Mouse (Mus musculus) liver, embryonic 14.5 days (tissue): Measurements from ENCODE around the gene Esrrg. TPM values are rescaled to one million over a fixed set of nuclear protein-coding genes. Genes with fewer than 3 reads are reported as not detected.

Experiments
- ATAC-seq: fragments of 200-750 bp; cut with Nextera tagmentation; 2 replicates; pipeline ENCODE4 v1.8.0; 2017; ENCODE audit warnings: moderate number of reproducible peaks, mild to moderate bottlenecking, moderate library complexity; ENCODE audit not compliant: insufficient read depth
- DNase-seq, 3 experiments: peaks; one replicate each; pipeline ENCODE4 v3.0.0-alpha.2; 2012 to 2013; ENCODE audit warnings: low read depth in 3 of 3, low spot score in 3 of 3
- H3K27ac ChIP-seq: fragments of 300-500 bp; sonication (generic); 2 replicates; pipeline ENCODE4 v1.5.1; 2014; ENCODE audit warnings: moderate library complexity, mild to moderate bottlenecking, control low read depth, inconsistent platforms
- H3K27me3 ChIP-seq: fragments of 300-500 bp; sonication (generic); 2 replicates; pipeline ENCODE4 v1.6.1; 2014; ENCODE audit warnings: mild to moderate bottlenecking, low read length, moderate library complexity; ENCODE audit not compliant: control insufficient read depth, insufficient read depth
- H3K36me3 ChIP-seq: fragments of 300-500 bp; sonication (generic); replicated peaks from 2 replicates; pipeline ENCODE4 v1.6.1; 2014; ENCODE audit warnings: low read depth; ENCODE audit not compliant: control insufficient read depth, insufficient read depth
- H3K4me1 ChIP-seq, 2 experiments: fragments of 200-500 bp in 1 of 2; fragments of 300-500 bp in 1 of 2; sonication (generic) in 1 of 2; replicated peaks; 2 replicates each; pipeline ENCODE4 v1.6.1; 2012 to 2014; ENCODE audit warnings: antibody characterized with exemption in 1 of 2, inconsistent platforms in 1 of 2, low read length in 1 of 2; ENCODE audit not compliant: control insufficient read depth in 2 of 2, insufficient read depth in 2 of 2
- H3K4me2 ChIP-seq: fragments of 300-500 bp; sonication (generic); 2 replicates; pipeline ENCODE4 v1.6.1; 2014; ENCODE audit warnings: low read depth, mild to moderate bottlenecking, control low read depth, moderate library complexity
- H3K4me3 ChIP-seq, 2 experiments: fragments of 200-500 bp in 1 of 2; fragments of 300-500 bp in 1 of 2; sonication (generic) in 1 of 2; 2 replicates each; pipeline ENCODE4 v1.5.1; 2012 to 2014; ENCODE audit warnings: low read depth in 2 of 2, low read length in 2 of 2, mild to moderate bottlenecking in 2 of 2, control low read depth in 1 of 2, inconsistent platforms in 1 of 2, moderate library complexity in 1 of 2; ENCODE audit not compliant: insufficient read depth in 1 of 2
- H3K9ac ChIP-seq: fragments of 300-500 bp; sonication (generic); replicated peaks from 2 replicates; pipeline ENCODE4 v1.6.1; 2014; ENCODE audit warnings: mild to moderate bottlenecking, control low read depth, moderate library complexity
- H3K9me3 ChIP-seq: fragments of 300-500 bp; sonication (generic); 2 replicates; pipeline ENCODE4 v1.6.1; 2016; ENCODE audit warnings: low read length, mixed read lengths; ENCODE audit not compliant: control insufficient read depth
- CTCF ChIP-seq: IDR thresholded peaks from 2 replicates; pipeline ENCODE4 v1.5.1; 2016; ENCODE audit warnings: antibody characterized with exemption, low read depth, control low read depth
- EP300 ChIP-seq: IDR thresholded peaks from 2 replicates; pipeline ENCODE4 v1.6.1; 2016; ENCODE audit warnings: antibody characterized with exemption, low read depth
- WGBS: fragments of 180-500 bp; shearing (Covaris S2); extraction: QIAGEN DNeasy Blood & Tissue Kit; methylation state at CpG from one replicate; pipeline ENCODE4 v1.1.7; 2014; ENCODE audit not compliant: insufficient replicate concordance; 5-methylcytosine and 5-hydroxymethylcytosine counted together
- polyA plus RNA-seq, 2 experiments: library from polyadenylated mRNA; depleted of rRNA in 1 of 2; stranded (reverse) in 1 of 2; unstranded in 1 of 2; fragments of >200 nt; fragmentation: Nextera tagmentation in 1 of 2; extraction: Ambion mirVana in 1 of 2; gene quantifications; 2 replicates each; pipeline versions ENCODE4 v1.2.1 to v1.2.3; 2012 to 2014

Esrrg gene
- polyA plus RNA-seq, 2 experiments: 0.03 TPM

DNA sequence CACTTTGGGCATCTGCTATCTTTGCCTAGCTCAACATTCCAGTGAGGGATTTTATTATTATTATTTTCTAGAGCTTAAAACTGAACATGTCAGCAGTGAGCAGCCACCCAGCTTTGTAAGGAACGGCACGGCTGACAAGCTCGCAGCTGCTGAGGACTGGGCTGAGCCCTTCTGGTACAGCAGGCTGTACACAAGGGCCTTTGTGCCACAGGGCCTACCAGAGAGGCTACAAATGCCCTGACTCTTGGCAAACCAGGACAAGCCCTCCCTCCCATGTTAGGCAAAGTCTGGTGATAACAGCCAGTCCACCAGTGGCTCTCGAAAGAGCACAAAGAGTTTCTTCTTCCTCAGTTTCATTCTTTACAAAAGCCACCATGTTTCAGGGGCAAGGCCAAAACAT is 75.9 kb downstream of the Esrrg start:
- H3K9ac ChIP-seq: no peak overlapping the region
- no peaks in the 10 kb centered on the region for H3K4me1 ChIP-seq
- no peak for TF ChIP-seq EP300
- no peak for TF ChIP-seq CTCF
- H3K9me3 ChIP-seq: no peaks in the 10 kb centered on the region
- no peak overlapping the region for H3K4me3 ChIP-seq
- no peak for ATAC-seq
- no peak for DNase-seq
- H3K4me2 ChIP-seq: no peak overlapping the region
- no peaks in the 10 kb centered on the region for H3K36me3 ChIP-seq
- no peak overlapping the region for H3K27ac ChIP-seq
- 67% methylated on average over 4 of the region's 4 CpGs for WGBS
- no peaks in the 10 kb centered on the region for H3K27me3 ChIP-seq

DNA sequence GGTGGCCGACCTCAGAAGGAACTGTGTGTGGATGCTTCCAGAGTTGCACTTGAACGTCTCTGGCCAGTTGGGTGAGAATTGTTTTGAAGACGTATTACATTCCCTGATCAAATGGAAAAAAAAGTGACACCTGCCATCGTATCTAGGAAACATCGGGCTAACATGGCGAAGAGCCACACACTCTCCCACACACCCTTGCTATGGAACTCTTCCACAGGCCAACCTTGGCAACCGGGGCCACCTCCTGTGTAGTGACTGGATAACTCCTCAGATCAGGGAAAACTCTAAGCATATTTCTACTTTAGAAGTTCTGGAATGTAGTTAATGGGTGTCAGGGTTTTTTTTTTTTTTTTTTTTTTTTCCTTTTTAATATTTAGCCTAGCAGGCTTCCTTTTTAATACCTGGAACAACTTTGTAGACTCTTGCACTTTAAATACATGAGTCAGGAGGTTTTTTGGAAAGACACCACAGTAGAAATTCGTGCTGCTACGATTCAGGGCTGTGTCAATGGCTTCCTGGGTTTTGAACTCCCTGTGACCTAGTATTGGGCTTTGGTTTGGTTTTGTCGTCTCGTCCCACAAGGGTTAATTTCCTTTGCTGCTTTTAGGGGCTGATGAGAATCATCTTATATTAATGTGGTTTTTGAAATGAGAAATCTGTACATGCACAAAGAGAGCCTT is 83.4 kb downstream of the Esrrg start:
- DNase-seq (no peak), ATAC-seq (no peak)
- 67% methylated on average over 11 of the region's 11 CpGs for WGBS
- H3K9ac ChIP-seq: no peak overlapping the region
- no peak overlapping the region for H3K4me3 ChIP-seq
- H3K9me3 ChIP-seq: no peaks in the 10 kb centered on the region
- no peaks in the 10 kb centered on the region for H3K36me3 ChIP-seq
- no peak overlapping the region for H3K4me2 ChIP-seq
- no peaks in the 10 kb centered on the region for H3K27me3 ChIP-seq
- H3K4me1 ChIP-seq: no peaks in the 10 kb centered on the region
- no peak overlapping the region for H3K27ac ChIP-seq
- no peak for TF ChIP-seq CTCF
- no peak for TF ChIP-seq EP300

DNA sequence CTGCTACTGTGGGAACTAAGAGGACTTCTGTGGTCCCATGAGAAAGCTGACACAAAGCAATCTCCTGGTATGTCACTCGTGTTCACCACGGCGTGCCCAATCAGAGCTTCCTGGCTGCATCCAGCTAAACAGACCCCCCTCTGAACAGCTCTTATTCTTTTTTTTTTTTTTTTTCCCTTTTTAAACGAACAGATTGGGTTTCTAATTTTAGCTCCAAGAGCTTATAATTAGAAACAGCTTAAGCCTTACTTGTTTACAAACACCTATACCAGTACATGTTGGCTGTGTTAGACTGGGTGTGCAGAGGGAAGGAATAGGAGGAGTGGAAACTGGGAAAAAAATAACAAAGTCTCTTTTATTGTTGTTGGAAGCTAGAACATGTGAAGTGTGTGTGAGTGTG is 86.3 kb downstream of the Esrrg start:
- H3K4me2 ChIP-seq: no peak overlapping the region
- TF ChIP-seq EP300 (no peak), CTCF (no peak)
- no peaks in the 10 kb centered on the region for H3K4me1 ChIP-seq
- ATAC-seq: no peak
- no peak for DNase-seq
- no peak overlapping the region for H3K4me3 ChIP-seq
- 60% methylated on average over 4 of the region's 4 CpGs for WGBS
- H3K9ac ChIP-seq: no peak overlapping the region
- H3K27me3 ChIP-seq: no peaks in the 10 kb centered on the region
- no peak overlapping the region for H3K27ac ChIP-seq
- H3K36me3 ChIP-seq: no peaks in the 10 kb centered on the region
- H3K9me3 ChIP-seq: no peaks in the 10 kb centered on the region

DNA sequence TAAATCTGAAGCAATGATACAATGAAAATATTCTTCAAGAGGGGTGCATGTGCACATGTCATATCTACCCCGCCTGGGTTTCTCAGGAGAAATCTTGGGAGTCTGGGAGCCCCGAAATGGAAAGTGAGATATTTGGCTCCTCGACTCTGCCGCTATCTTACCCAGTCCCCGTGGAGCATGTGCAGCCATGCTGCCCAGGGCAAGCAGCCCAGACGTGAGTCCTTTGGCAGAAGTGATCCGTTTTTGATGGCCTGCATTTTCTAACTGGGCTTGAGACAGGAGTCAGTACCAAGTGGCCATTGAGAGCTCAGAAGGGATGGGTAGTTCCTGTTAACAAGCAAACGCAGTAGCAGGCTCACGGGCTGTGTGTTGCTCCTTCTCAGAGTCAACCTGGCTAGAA is 89.6 kb downstream of the Esrrg start:
- Histone ChIP-seq H3K9ac (no peak overlapping the region), H3K27ac (no peak overlapping the region), H3K36me3 (no peaks in the 10 kb centered on the region), H3K27me3 (no peaks in the 10 kb centered on the region), H3K4me2 (no peak overlapping the region), H3K4me1 (no peaks in the 10 kb centered on the region), H3K9me3 (no peaks in the 10 kb centered on the region), H3K4me3 (no peak overlapping the region)
- WGBS: 66% methylated on average over 9 of the region's 9 CpGs
- ATAC-seq (no peak), DNase-seq (no peak)
- no peak for TF ChIP-seq EP300
- no peak for TF ChIP-seq CTCF

DNA sequence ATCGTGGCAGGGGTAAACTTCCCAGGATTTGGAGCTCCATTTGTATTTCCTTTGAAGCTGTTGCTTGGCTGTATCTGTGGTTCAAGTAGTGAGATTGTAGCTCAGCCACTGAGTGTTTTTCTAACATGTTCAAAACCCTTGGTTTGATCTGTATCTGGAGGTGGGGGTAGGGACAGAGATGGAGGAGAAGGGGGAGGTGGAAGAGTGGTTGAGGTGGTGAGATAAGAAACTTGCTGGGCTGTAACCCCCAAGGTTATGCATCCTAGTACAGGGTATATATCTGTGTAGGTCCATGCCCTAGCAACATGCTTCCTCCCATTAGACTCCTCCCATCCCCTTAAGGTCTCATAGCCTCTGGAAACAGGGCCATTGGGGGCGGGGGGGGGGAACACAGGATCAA is 92.4 kb downstream of the Esrrg start:
- H3K4me3 ChIP-seq: no peak overlapping the region
- no peaks in the 10 kb centered on the region for H3K9me3 ChIP-seq
- no peak overlapping the region for H3K4me2 ChIP-seq
- H3K9ac ChIP-seq: no peak overlapping the region
- TF ChIP-seq CTCF (no peak), EP300 (no peak)
- no peaks in the 10 kb centered on the region for H3K36me3 ChIP-seq
- H3K4me1 ChIP-seq: no peaks in the 10 kb centered on the region
- DNase-seq (no peak), ATAC-seq (no peak)
- no peaks in the 10 kb centered on the region for H3K27me3 ChIP-seq
- H3K27ac ChIP-seq: no peak overlapping the region
- WGBS: 27% methylated on average over 2 of the region's 2 CpGs
